Mouse (Mus musculus): ENCODE measurements around the gene Rnf227.

GRCm38 (mm10) chr11:69306039-69306438, 34.2 kb upstream of the Rnf227 start:
- TF ChIP-seq EP300 (IDR thresholded peaks at IDR 0.05; ENCODE audit: low read depth) (no peak), CTCF (IDR thresholded peaks at IDR 0.05; ENCODE audit: low read depth) (no peak)

All from liver, embryonic 14.5 days (tissue).